Mouse (Mus musculus) cortical plate, adult 2 months (tissue): ENCODE measurements around the gene Csnk1d.

Source experiments
- CTCF ChIP-seq: fragments of 200-500 bp; IDR thresholded peaks from 2 replicates; pipeline ENCODE4 v1.5.1; 2011; ENCODE audit warnings: mild to moderate bottlenecking, control low read depth, low read length; ENCODE audit not compliant: insufficient read depth; ENCODE audit errors: extremely low read depth
- POLR2A ChIP-seq: fragments of 200-500 bp; IDR thresholded peaks from 2 replicates; pipeline ENCODE4 v1.6.1; 2011; ENCODE audit warnings: mild to moderate bottlenecking, low read length, control low read depth; ENCODE audit not compliant: insufficient read depth; ENCODE audit errors: extremely low read depth

- TF ChIP-seq POLR2A (no peak), CTCF (no peak)
Measured at GRCm38 (mm10) chr11:120987608-120988007, 3.5 kb downstream of the Csnk1d start.
